Mouse (Mus musculus) adrenal gland, postnatal 36 days (tissue): ENCODE results near the gene Csdc2. TPM values are rescaled to one million over a fixed set of nuclear protein-coding genes. Genes with fewer than 3 reads are reported as not detected.

Source experiments
- DNase-seq, 2 experiments: peaks; one replicate each; pipeline ENCODE4 v3.0.0; 2021; ENCODE audit warnings: mixed read lengths in 1 of 2
- total RNA-seq, 2 experiments: library from RNA; stranded (reverse); gene quantifications; 2 replicates each; pipeline ENCODE4 v1.2.3; 2021

The Csdc2 gene
- total RNA-seq, 2 experiments from 2014 or later, result 12.4 to 16.0 TPM

DNA sequence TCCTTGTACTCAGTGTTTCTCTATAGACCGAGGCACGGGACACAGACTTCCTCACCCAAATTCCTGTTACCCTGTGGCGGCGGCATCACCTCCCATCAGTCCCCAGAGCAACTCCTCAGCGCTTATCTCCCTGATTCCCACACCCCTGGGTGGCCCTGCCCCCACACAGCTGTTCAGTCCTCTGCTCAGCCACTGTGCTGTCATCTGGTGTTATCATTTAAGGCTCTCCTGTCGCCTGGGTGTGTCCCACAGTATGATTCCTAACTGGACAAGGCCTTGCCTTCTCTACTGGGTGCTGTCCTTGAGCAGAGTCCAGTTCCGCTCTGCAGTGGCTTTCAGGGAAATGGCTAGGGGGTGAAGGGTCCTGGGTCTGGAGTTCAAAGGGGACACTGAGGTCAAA lies 54.0 kb downstream of the Csdc2 start:
- peak; percentile 12 to 26 for DNase-seq

DNA sequence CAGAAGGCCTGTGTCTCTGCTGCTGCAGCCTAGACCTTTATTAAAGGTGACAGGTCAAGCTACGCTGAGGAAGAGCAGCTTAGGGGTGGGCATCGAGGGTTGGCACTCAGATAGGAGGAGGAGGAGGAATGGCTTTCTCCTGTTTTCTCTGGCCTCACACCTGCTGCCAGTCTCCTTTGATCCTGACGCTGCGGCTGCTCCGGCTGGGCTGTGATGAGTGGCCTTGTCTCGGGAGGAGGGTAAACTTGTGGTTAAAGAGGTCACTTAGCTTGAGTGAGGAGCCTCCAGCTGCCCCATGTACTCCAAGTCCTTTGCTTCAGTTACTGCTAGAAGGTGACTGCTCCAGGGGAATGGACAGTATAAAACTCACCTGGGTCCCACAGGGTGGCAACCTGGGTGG lies 57.4 kb downstream of the Csdc2 start:
- peak in 1 of 2 experiments; percentile 36 for DNase-seq

Other genes starting within 250 kb of the Csdc2 start
- gene Chadl, start 239.5 kb upstream of the Csdc2 start, total RNA-seq, result 1 to 10 TPM; 2.4 to 3.3 TPM
- 10 to 100 TPM; 75.1 to 77.3 TPM for gene Zc3h7b, start 191.7 kb upstream of the Csdc2 start, total RNA-seq
- gene Rangap1, start 191.2 kb upstream of the Csdc2 start, total RNA-seq, result 10 to 100 TPM; 54.2 to 78.8 TPM
- gene Tef, start 134.3 kb upstream of the Csdc2 start, total RNA-seq, result 100 to 1,000 TPM in 1 of 2 experiments, 10 to 100 TPM in 1; 61.4 to 101 TPM
- 100 to 1,000 TPM; 103 to 125 TPM for gene Tob2, start 78.0 kb upstream of the Csdc2 start, total RNA-seq
- gene Phf5a, start 64.8 kb upstream of the Csdc2 start, total RNA-seq, result 10 to 100 TPM; 57.8 to 59.2 TPM
- gene Aco2, start 64.5 kb upstream of the Csdc2 start, total RNA-seq, result 100 to 1,000 TPM; 823 to 866 TPM
- 10 to 100 TPM; 23.5 to 24.9 TPM for gene Polr3h, start 10.5 kb upstream of the Csdc2 start, total RNA-seq
- 10 to 100 TPM; 51.1 to 90.8 TPM for gene Pmm1, start 24.2 kb downstream of the Csdc2 start, total RNA-seq
- gene 1700029P11Rik, start 43.8 kb downstream of the Csdc2 start, total RNA-seq, result not detected
- 10 to 100 TPM; 55.2 to 81.1 TPM for gene Xrcc6, start 51.1 kb downstream of the Csdc2 start, total RNA-seq
- gene Desi1, start 97.1 kb downstream of the Csdc2 start, total RNA-seq, result 100 to 1,000 TPM in 1 of 2 experiments, 10 to 100 TPM in 1; 54.2 to 105 TPM
- 10 to 100 TPM; 88.7 to 94.1 TPM for gene Snu13, start 110.8 kb downstream of the Csdc2 start, total RNA-seq
- not detected for gene 4930407I10Rik, start 122.4 kb downstream of the Csdc2 start, total RNA-seq
- gene Mei1, start 133.2 kb downstream of the Csdc2 start, total RNA-seq, result 1 to 10 TPM in 1 of 2 experiments, under 1 TPM in 1; 0.76 to 3.7 TPM
- gene Ccdc134, start 191.2 kb downstream of the Csdc2 start, total RNA-seq, result 10 to 100 TPM in 1 of 2 experiments, 1 to 10 TPM in 1; 6.7 to 11.3 TPM
- gene Srebf2, start 210.4 kb downstream of the Csdc2 start, total RNA-seq, result 100 to 1,000 TPM in 1 of 2 experiments, 10 to 100 TPM in 1; 80.3 to 113 TPM